8 mouse cellular contexts compared by ENCODE assay signal in genomic region chr7:100645147-100645546, GRCm38 (mm10). TPM values are rescaled to one million over a fixed set of nuclear protein-coding genes. Genes with fewer than 3 reads are reported as not detected.
DNase-seq lines count a peak whose midpoint lies in the region; ATAC-seq lines count a peak whose summit lies in the region.

No protein-coding gene starts in this region.

- no peak overlapping the region for H3K4me3 ChIP-seq in forebrain, embryonic 10.5 days
- H3K4me3 ChIP-seq in forebrain, embryonic 12.5 days (replicated peaks) = no peak overlapping the region
- H3K4me3 ChIP-seq in heart, embryonic 10.5 days = no peak overlapping the region
- H3K4me3 ChIP-seq in liver, embryonic 15.5 days (replicated peaks) = no peak overlapping the region

- DNase-seq in forebrain, embryonic 10.5 days (ENCODE audit: extremely low spot score, low spot score) = peak; percentile 61
- DNase-seq in adrenal gland, adult 8-10 months = peak; percentile 42
- DNase-seq in embryo, embryonic 11 days = peak; percentile 74
- peak; percentile 84 for DNase-seq in heart, embryonic 10.5 days (ENCODE audit: low spot score)
- DNase-seq in layer of hippocampus, adult 11-12 months (ENCODE audit: low spot score) = peak; percentile 87
- peak; percentile 87 for DNase-seq in retina, postnatal 1 day

- 36% methylated on average over 3 of the region's 3 CpGs for WGBS in forebrain, embryonic 10.5 days
- WGBS in forebrain, embryonic 12.5 days = 37% methylated on average over 3 of the region's 3 CpGs
- WGBS in heart, embryonic 10.5 days = 31% methylated on average over 3 of the region's 3 CpGs
- 15% methylated on average over 3 of the region's 3 CpGs for WGBS in liver, embryonic 15.5 days (ENCODE audit: insufficient replicate concordance)

- H3K4me1 ChIP-seq in forebrain, embryonic 10.5 days = 0 out of 2 replicates have a peak, but pooled peaks cover under 1% of the 10 kb centered on the region
- no peaks in the 10 kb centered on the region for H3K4me1 ChIP-seq in forebrain, embryonic 12.5 days
- peaks cover 14% of the 10 kb centered on the region for H3K4me1 ChIP-seq in heart, embryonic 10.5 days
- peaks cover 23% of the 10 kb centered on the region for H3K4me1 ChIP-seq in liver, embryonic 15.5 days (replicated peaks)

- H3K9me3 ChIP-seq in forebrain, embryonic 10.5 days = no peaks in the 10 kb centered on the region
- H3K9me3 ChIP-seq in forebrain, embryonic 12.5 days = no peaks in the 10 kb centered on the region
- no peaks in the 10 kb centered on the region for H3K9me3 ChIP-seq in heart, embryonic 10.5 days
- H3K9me3 ChIP-seq in liver, embryonic 15.5 days (replicated peaks) = no peaks in the 10 kb centered on the region

- no peak overlapping the region for H3K27ac ChIP-seq in forebrain, embryonic 10.5 days
- H3K27ac ChIP-seq in forebrain, embryonic 12.5 days = no peak overlapping the region
- no peak overlapping the region for H3K27ac ChIP-seq in heart, embryonic 10.5 days
- H3K27ac ChIP-seq in liver, embryonic 15.5 days (replicated peaks) = 0 out of 2 replicates have a peak overlapping the region, but pooled peaks have one; percentile 19

- H3K9ac ChIP-seq in forebrain, embryonic 12.5 days = no peak overlapping the region
- no peak overlapping the region for H3K9ac ChIP-seq in liver, embryonic 15.5 days

- H3K4me2 ChIP-seq in forebrain, embryonic 12.5 days = no peak overlapping the region
- no peak overlapping the region for H3K4me2 ChIP-seq in liver, embryonic 15.5 days

- peaks cover 25% of the 10 kb centered on the region for H3K36me3 ChIP-seq in forebrain, embryonic 10.5 days (replicated peaks)
- H3K36me3 ChIP-seq in forebrain, embryonic 12.5 days (replicated peaks) = peaks cover 9% of the 10 kb centered on the region
- peaks cover 8% of the 10 kb centered on the region; the same call in 1 of the 2 replicates for H3K36me3 ChIP-seq in heart, embryonic 10.5 days
- H3K36me3 ChIP-seq in liver, embryonic 15.5 days (replicated peaks) = peaks cover 9% of the 10 kb centered on the region; the same call in 1 of the 2 replicates

- H3K27me3 ChIP-seq in forebrain, embryonic 10.5 days (ENCODE audit: poor library complexity, severe bottlenecking) = no peaks in the 10 kb centered on the region
- H3K27me3 ChIP-seq in forebrain, embryonic 12.5 days = no peaks in the 10 kb centered on the region
- no peaks in the 10 kb centered on the region for H3K27me3 ChIP-seq in heart, embryonic 10.5 days (ENCODE audit: insufficient read depth, poor library complexity, severe bottlenecking)
- no peaks in the 10 kb centered on the region for H3K27me3 ChIP-seq in liver, embryonic 15.5 days

- no peak; the same call in 1 of the 2 replicates for ATAC-seq in forebrain, embryonic 12.5 days (ENCODE audit: low FRiP score)
- ATAC-seq in liver, embryonic 15.5 days (ENCODE audit: insufficient read depth) = peak; percentile 49

RNA-seq across cellular contexts. Expression of gene Plekhb1, which starts 17.1 kb away (rescaled TPM):
- polyA plus RNA-seq in forebrain, embryonic 10.5 days (2016; fragmentation: Nextera tagmentation; extraction: Ambion mirVana) = 3.2 and 4.0 TPM in 2 replicates
- 4.4 and 6.3 TPM in 2 replicates for polyA plus RNA-seq in forebrain, embryonic 12.5 days (2016; fragmentation: Nextera tagmentation; extraction: Ambion mirVana)
- total RNA-seq in adrenal gland, adult 8-10 months (2022) = 1 to 10 TPM; 3.9 to 6.9 (median 4.8) TPM
- 1.6 and 2.4 TPM in 2 replicates for polyA plus RNA-seq in heart, embryonic 10.5 days (2016; fragmentation: Nextera tagmentation; extraction: Ambion mirVana)
- 0.38 and 0.51 TPM in 2 replicates for polyA plus RNA-seq in liver, embryonic 15.5 days (2015; fragmentation: Nextera tagmentation; extraction: Ambion mirVana)

RNA-seq across cellular contexts. Expression of gene Mrpl48, which starts 37.0 kb away (rescaled TPM):
- polyA plus RNA-seq in forebrain, embryonic 10.5 days (2016; fragmentation: Nextera tagmentation; extraction: Ambion mirVana) = 55.8 and 56.6 TPM in 2 replicates
- polyA plus RNA-seq in forebrain, embryonic 12.5 days (2016; fragmentation: Nextera tagmentation; extraction: Ambion mirVana) = 55.7 and 59.6 TPM in 2 replicates
- total RNA-seq in adrenal gland, adult 8-10 months (2022) = 10 to 100 TPM; 51.9 to 63.8 (median 57.9) TPM
- polyA plus RNA-seq in heart, embryonic 10.5 days (2016; fragmentation: Nextera tagmentation; extraction: Ambion mirVana) = 75.7 and 78.8 TPM in 2 replicates
- 34.0 and 41.3 TPM in 2 replicates for polyA plus RNA-seq in liver, embryonic 15.5 days (2015; fragmentation: Nextera tagmentation; extraction: Ambion mirVana)

RNA-seq across cellular contexts. Expression of gene Rab6a, which starts 37.9 kb away (rescaled TPM):
- polyA plus RNA-seq in forebrain, embryonic 10.5 days (2016; fragmentation: Nextera tagmentation; extraction: Ambion mirVana) = 83.8 and 83.9 TPM in 2 replicates
- polyA plus RNA-seq in forebrain, embryonic 12.5 days (2016; fragmentation: Nextera tagmentation; extraction: Ambion mirVana) = 146 and 157 TPM in 2 replicates
- 10 to 100 TPM; 64.3 to 76.2 (median 70.9) TPM for total RNA-seq in adrenal gland, adult 8-10 months (2022)
- 89.5 and 106 TPM in 2 replicates for polyA plus RNA-seq in heart, embryonic 10.5 days (2016; fragmentation: Nextera tagmentation; extraction: Ambion mirVana)
- polyA plus RNA-seq in liver, embryonic 15.5 days (2015; fragmentation: Nextera tagmentation; extraction: Ambion mirVana) = 39.1 TPM in 2 replicates
